Mouse (Mus musculus) NIH3T3 (cell line): ENCODE data around the gene Asic1.

Source experiments
- DNase-seq: peaks from one replicate; pipeline ENCODE4 v3.0.0-alpha.2; 2012; ENCODE audit warnings: low read depth

The Asic1 gene

DNA sequence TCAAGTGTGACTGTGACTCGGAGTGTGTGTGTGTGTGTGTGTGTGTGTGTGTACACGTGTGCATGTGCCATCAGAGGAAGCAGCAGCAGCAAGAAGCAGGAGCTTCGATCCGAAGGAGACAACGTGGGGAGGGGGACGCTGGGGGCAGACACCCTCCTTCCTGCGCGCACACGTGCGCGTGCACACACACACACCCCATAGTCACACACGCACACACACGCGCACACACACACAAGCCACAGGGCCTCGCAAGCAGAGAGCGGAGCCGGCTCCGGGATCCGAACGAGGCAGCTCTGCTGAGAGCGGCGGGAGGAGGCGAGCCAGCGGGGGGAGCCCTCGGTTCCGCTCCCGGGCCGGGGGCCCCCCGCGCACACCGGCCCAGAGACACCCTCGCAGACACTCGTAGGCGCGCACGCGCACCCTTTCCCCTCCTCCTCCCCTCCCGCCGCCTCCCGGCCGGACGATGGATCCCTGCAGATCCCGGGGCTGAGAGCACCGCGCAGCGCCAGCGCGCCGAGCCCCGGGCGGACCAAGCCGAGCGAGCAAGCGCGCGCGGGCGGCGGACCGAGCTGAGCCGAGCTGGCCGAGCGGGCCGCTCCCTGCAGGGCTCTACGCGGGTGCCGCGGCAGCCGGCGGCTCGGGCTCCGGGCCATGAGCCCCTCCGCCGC is at the start of gene Asic1:
Asic1 (plus strand) TSS at position 215 of the 668 bp plus-strand sequence.
- DNase-seq = peak; percentile 86

DNA sequence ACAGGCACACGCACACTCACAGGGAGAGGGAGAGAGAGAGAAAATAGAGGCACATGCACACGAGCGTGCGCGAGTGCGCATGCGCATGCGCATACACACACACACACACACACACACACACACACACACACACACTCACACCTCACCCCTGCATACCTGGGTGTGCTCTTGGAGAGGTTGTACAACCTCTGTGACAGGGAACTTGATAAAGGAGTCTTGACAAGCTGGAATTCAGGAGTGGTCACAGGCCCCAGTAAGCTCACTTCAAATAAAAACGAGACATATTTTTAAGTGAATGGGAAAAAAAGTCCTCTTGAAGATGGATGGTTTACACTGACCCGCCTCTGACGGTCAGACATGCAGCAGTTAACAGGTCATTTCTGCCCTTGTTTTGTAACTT is 48.1 kb upstream of the Asic1 start:
- no peak for DNase-seq

- peak; percentile 59 for DNase-seq
Observed at GRCm38 (mm10) chr15:99631618-99632017, 38.5 kb upstream of the Asic1 start.

- DNase-seq = no peak
Observed at GRCm38 (mm10) chr15:99634702-99635101, 35.5 kb upstream of the Asic1 start.

DNA sequence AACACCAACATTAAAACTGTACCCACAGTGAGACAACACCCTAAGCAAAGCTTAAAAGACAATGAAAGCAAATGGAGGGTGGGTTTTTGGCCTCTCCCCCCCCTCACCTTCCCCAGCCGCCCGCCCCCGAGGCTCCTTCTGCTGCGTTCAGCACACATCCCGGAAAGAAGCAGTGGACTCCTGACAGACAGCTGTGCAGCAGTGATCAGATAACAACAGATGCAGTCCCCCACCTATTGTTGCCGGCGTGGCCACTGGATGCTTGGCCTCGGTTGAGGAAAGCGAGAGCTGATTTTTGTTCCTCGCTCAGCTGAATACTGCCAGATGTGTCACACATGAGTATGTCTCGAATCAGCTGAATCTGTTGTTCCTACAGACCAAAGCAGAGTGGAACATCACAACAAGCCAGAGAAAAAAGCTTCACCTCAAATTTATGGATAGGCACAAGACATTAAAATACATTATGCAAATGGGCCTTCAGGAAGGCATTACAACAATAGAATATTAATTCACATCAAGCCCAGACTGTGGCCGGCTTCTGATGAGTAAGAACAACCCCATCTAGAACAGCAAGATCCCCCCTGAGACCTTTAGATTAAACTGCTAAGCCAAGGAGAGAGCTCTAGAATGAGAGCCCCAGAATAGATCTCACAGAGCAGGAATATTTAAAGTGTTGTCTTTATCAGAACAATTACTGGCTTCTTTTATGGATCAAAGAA is 32.6 kb upstream of the Asic1 start:
- DNase-seq = no peak

DNA sequence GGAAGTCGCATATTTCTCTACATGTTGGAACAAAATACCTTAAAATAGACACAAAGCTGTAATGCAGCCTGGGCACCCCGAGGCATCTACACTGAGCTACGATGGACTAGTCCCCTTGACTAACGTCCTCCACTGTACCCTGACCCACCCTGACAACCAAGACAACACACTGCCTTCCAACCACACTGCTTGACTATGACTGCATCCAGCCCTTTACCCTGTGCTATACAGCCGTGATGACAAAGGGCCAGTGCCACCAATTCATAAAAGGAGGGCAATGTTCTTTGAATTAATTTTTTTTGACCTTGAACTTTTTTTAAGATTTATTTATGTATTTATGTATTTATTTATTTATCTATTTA is 32.1 kb upstream of the Asic1 start:
- DNase-seq = no peak

GRCm38 (mm10) chr15:99642622-99643021 is 27.5 kb upstream of the Asic1 start:
- no peak for DNase-seq

DNA sequence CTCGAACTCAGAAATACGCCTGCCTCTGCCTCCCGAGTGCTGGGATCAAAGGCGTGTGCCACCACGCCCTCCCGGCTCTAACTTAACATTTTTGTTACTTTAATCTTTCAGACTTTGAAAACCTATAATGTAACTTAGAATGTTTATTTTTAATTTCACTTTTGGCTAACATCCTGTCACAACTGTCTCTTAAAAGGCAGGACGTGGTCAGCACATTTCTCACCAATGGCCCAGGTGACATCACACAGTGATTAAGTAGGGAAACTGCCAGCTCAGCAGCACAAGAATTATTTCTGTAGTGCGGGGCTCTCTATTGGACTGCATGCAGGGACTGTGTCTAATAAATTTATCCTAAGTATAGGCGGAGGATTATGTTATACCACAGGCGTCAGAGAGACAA is 26.3 kb upstream of the Asic1 start:
- no peak for DNase-seq

DNA sequence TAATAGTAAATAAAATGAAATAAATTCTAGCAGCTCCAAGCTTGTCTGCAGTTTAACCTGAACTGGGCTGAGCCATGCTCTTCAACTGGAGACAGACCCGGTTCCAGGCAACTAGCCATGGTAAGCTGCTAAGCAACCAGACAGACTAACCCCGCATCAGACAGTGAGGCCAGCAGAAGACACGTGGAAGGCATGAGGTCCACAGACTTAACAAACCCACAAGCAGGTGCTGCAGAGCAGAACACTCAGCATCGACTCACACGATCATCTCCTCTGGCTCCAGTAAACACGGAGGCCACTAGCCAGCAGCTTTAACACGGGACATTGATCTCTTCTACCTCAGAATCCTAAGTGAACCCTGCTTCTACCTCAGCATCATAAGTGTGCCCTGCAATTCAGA is 25.4 kb upstream of the Asic1 start:
- DNase-seq = peak; percentile 83

DNA sequence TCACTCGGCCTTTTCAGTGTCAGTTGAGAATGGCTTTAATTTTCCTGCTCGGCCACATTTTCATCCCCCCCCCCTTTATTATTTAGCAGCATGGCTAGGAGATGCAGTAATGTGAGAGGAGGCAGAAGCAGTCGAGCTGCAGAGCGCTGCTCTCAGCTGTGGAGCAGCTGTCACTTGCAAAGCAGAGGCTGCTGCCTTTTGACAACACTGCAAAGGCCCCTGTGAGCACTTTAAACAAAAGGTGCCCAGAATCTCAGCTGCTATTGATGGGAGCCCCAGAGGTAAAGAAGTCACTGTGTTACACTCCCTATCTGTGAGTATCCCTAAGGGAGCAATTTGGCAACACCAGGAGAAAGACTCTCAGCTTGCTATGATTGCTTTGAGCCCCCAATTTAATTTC is 21.8 kb upstream of the Asic1 start:
- no peak for DNase-seq

- DNase-seq = no peak
Observed at GRCm38 (mm10) chr15:99649067-99649761, 21.0 kb upstream of the Asic1 start.

GRCm38 (mm10) chr15:99650304-99650703 is 19.9 kb upstream of the Asic1 start:
- DNase-seq = no peak

- peak; percentile 99 for DNase-seq
Observed at GRCm38 (mm10) chr15:99651163-99651872, 18.9 kb upstream of the Asic1 start, which contains the start of gene Racgap1. Gene Racgap1, minus strand, starts transcription at chr15:99651656.

DNA sequence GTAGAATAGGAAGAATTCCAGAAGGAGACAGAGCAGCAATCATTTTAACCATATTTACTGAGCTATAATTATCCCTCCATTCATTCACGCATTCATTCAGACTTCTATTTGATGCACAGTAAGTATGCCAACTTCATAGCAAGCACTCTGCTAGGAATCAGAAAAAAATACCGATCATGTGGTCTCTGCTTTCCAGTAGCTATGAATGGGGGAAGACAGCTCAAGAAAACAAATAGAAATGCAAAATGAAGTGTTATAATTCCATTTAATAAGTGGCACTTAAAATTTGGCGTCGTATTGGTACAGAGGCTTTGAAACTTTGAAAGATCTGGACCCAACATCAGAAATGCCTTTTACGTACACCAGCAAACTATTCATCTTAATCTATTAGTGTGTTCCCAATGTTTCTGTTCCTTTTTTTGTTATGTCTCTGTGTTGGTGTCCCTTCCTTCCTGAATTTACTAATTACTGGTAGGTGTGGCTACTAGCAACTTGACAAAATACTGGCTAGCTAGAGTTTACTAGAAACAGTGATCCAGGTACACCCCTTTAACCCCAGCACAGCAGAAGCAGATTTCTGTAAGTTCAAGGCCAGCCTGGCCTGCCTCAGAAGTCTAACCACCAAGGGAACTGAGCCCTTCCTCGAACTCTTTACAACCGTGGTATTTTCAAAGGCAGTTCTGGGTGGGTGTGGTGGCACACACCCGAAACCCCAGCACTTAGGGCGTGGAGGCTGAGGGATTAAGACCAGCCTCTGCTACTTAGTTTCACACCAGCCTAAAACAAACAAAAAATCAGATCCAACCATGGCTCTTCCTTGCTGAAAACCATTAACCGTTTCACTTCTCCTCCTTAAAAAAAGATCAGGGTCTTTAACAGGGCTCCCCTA is 17.9 kb upstream of the Asic1 start:
- DNase-seq = no peak

DNA sequence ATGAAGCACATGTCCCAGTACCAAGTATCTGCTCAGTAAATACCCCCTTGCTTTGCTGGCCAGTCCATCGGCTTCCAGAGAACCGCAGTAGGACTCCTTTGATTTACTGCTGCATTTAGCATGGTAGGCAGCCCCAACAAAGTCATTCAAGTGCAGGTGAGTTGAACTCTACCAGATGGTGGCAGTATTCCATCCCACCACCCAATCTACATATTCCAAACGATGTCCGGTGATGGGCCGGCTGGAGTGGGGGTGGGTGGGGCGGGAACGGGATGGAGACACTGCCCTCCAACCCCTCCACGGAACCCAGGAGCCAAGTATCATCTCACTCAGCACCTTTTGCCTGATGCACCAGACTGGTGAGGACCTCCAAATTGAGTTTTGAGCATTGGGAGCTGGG is 16.9 kb upstream of the Asic1 start:
- DNase-seq = no peak

DNA sequence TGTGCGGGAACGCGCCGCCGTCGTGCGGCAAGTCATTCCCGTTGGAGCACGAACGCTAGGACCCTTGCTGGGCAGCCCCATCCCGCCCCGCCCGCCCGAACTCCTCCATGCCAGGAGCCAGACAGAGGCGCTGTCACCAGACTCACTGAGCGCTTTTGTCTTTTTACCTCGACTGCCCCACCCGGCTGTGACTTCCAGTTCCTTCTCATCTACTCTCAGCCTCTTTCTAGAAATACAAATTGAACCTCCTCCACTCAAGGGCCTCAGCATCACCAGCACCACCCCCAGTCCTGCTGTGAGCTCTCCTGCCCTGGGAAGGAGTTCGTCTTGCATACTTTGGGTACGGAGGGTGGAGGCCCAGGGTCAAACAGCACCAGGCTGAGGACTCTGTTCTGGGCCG is 16.3 kb upstream of the Asic1 start:
- no peak for DNase-seq

- no peak for DNase-seq
Observed at GRCm38 (mm10) chr15:99655956-99656355, 14.2 kb upstream of the Asic1 start.

GRCm38 (mm10) chr15:99658437-99658836 is 11.7 kb upstream of the Asic1 start:
- no peak for DNase-seq

GRCm38 (mm10) chr15:99661121-99661830 is 8.9 kb upstream of the Asic1 start:
- no peak for DNase-seq

GRCm38 (mm10) chr15:99662371-99662770 is 7.8 kb upstream of the Asic1 start:
- DNase-seq = no peak
